Mouse (Mus musculus): Measurements from ENCODE around the gene Ifi35.
"Not testable (repeated sequence)": the region's sequence is repeated elsewhere in the genome, so short reads cannot be mapped to it uniquely, and the experiment has no call there.

Gene Ifi35

GRCm38 (mm10) chr11:101447786-101448185 lies 421 bp upstream of the Ifi35 start:
- no peak for DNase-seq (ENCODE audit: low spot score)

- no peak for DNase-seq (ENCODE audit: low spot score)
Measured at GRCm38 (mm10) chr11:101448899-101449298, 692 bp downstream of the Ifi35 start.

GRCm38 (mm10) chr11:101449596-101449995 lies 1.4 kb downstream of the Ifi35 start:
- not testable (repeated sequence) for DNase-seq (ENCODE audit: low spot score)

- no peak for DNase-seq (ENCODE audit: low spot score)
Measured at GRCm38 (mm10) chr11:101450394-101450793, 2.2 kb downstream of the Ifi35 start.

GRCm38 (mm10) chr11:101451536-101451935 lies 3.3 kb downstream of the Ifi35 start:
- DNase-seq (ENCODE audit: low spot score): no peak

GRCm38 (mm10) chr11:101452093-101452774 lies 4.0 kb downstream of the Ifi35 start:
- no peak for DNase-seq (ENCODE audit: low spot score)

GRCm38 (mm10) chr11:101454702-101455101 lies 6.5 kb downstream of the Ifi35 start:
- DNase-seq (ENCODE audit: low spot score): no peak

- no peak for DNase-seq (ENCODE audit: low spot score)
Measured at GRCm38 (mm10) chr11:101455627-101456026, 7.4 kb downstream of the Ifi35 start.

- no peak for DNase-seq (ENCODE audit: low spot score)
Measured at GRCm38 (mm10) chr11:101457631-101458030, 9.4 kb downstream of the Ifi35 start.

GRCm38 (mm10) chr11:101458217-101458616 lies 10.0 kb downstream of the Ifi35 start:
- no peak for DNase-seq (ENCODE audit: low spot score)

- DNase-seq (ENCODE audit: low spot score): no peak
Measured at GRCm38 (mm10) chr11:101459716-101460115, 11.5 kb downstream of the Ifi35 start.

- DNase-seq (ENCODE audit: low spot score): no peak
Measured at GRCm38 (mm10) chr11:101460321-101460720, 12.1 kb downstream of the Ifi35 start.

GRCm38 (mm10) chr11:101462141-101462540 lies 13.9 kb downstream of the Ifi35 start:
- peak; percentile 6 for DNase-seq (ENCODE audit: low spot score)

- peak; percentile 3 for DNase-seq (ENCODE audit: low spot score)
Measured at GRCm38 (mm10) chr11:101462583-101463440, 14.6 kb downstream of the Ifi35 start.

GRCm38 (mm10) chr11:101464211-101465100 lies 16.2 kb downstream of the Ifi35 start, which contains the start of gene Rnd2:
TSS of gene Rnd2 (plus strand) at chr11:101464999.
- DNase-seq (ENCODE audit: low spot score): no peak

GRCm38 (mm10) chr11:101465101-101465868 lies 17.1 kb downstream of the Ifi35 start:
- peak; percentile 75 for DNase-seq (ENCODE audit: low spot score)

- peak; percentile 80 for DNase-seq (ENCODE audit: low spot score)
Measured at GRCm38 (mm10) chr11:101465869-101466551, 17.8 kb downstream of the Ifi35 start, which contains the start of gene Vat1. TSS of gene Vat1 (minus strand) at chr11:101466230.

GRCm38 (mm10) chr11:101466552-101466950 lies 18.3 kb downstream of the Ifi35 start:
- DNase-seq (ENCODE audit: low spot score): not testable (repeated sequence)

GRCm38 (mm10) chr11:101467477-101468262 lies 19.5 kb downstream of the Ifi35 start:
- DNase-seq (ENCODE audit: low spot score): peak; percentile 79

GRCm38 (mm10) chr11:101468263-101468688 lies 20.1 kb downstream of the Ifi35 start:
- no peak for DNase-seq (ENCODE audit: low spot score)
